Mouse (Mus musculus) liver, embryonic 15.5 days (tissue): ENCODE data around the gene Gins2. TPM values are rescaled to one million over a fixed set of nuclear protein-coding genes. Genes with fewer than 3 reads are reported as not detected.

Source experiments
- ATAC-seq: fragments of 200-750 bp; cut with Nextera tagmentation; 2 replicates; pipeline ENCODE4 v1.8.0; 2017; ENCODE audit warnings: moderate number of reproducible peaks, mild to moderate bottlenecking, moderate library complexity; ENCODE audit not compliant: insufficient read depth
- H3K27ac ChIP-seq: fragments of 300-500 bp; sonication (generic); replicated peaks from 2 replicates; pipeline ENCODE4 v1.5.1; 2015; ENCODE audit warnings: mild to moderate bottlenecking, inconsistent platforms
- H3K27me3 ChIP-seq: fragments of 300-500 bp; sonication (generic); 2 replicates; pipeline ENCODE4 v1.6.1; 2015; ENCODE audit warnings: mild to moderate bottlenecking, inconsistent platforms
- H3K36me3 ChIP-seq: fragments of 300-500 bp; sonication (generic); replicated peaks from 2 replicates; pipeline ENCODE4 v1.6.1; 2015; ENCODE audit warnings: moderate library complexity, mild to moderate bottlenecking, inconsistent platforms
- H3K4me1 ChIP-seq: fragments of 300-500 bp; sonication (generic); replicated peaks from 2 replicates; pipeline ENCODE4 v1.6.1; 2015; ENCODE audit warnings: inconsistent platforms
- H3K4me2 ChIP-seq: fragments of 300-500 bp; sonication (generic); 2 replicates; pipeline ENCODE4 v1.6.1; 2015; ENCODE audit warnings: moderate library complexity, mild to moderate bottlenecking, inconsistent platforms
- H3K4me3 ChIP-seq: fragments of 300-500 bp; sonication (generic); replicated peaks from 2 replicates; pipeline ENCODE4 v1.5.1; 2015; ENCODE audit warnings: mild to moderate bottlenecking, inconsistent platforms
- H3K9ac ChIP-seq: fragments of 300-500 bp; sonication (generic); 2 replicates; pipeline ENCODE4 v1.6.1; 2015; ENCODE audit warnings: moderate library complexity, mild to moderate bottlenecking, inconsistent platforms
- H3K9me3 ChIP-seq: fragments of 300-500 bp; sonication (generic); replicated peaks from 2 replicates; pipeline ENCODE4 v1.6.1; 2016; ENCODE audit warnings: inconsistent platforms
- WGBS: fragments of 180-500 bp; shearing (Covaris S2); methylation state at CpG from one replicate; pipeline ENCODE4 v1.1.7; 2015; ENCODE audit warnings: mixed read lengths; ENCODE audit not compliant: insufficient replicate concordance; 5-methylcytosine and 5-hydroxymethylcytosine counted together
- microRNA-seq: library from miRNA; unstranded; fragments of <30 nt; microRNA quantifications from one replicate; pipeline ENCODE4, GENCODE M21; 2016
- polyA plus RNA-seq: library from polyadenylated mRNA; unstranded; fragments of >200 nt; fragmentation: Nextera tagmentation; extraction: Ambion mirVana; gene quantifications from 2 replicates; pipeline ENCODE4 v1.2.1, GENCODE M21; 2015

Gins2 gene
- polyA plus RNA-seq, 1 experiment from 2014 or later = 52.3 TPM

DNA sequence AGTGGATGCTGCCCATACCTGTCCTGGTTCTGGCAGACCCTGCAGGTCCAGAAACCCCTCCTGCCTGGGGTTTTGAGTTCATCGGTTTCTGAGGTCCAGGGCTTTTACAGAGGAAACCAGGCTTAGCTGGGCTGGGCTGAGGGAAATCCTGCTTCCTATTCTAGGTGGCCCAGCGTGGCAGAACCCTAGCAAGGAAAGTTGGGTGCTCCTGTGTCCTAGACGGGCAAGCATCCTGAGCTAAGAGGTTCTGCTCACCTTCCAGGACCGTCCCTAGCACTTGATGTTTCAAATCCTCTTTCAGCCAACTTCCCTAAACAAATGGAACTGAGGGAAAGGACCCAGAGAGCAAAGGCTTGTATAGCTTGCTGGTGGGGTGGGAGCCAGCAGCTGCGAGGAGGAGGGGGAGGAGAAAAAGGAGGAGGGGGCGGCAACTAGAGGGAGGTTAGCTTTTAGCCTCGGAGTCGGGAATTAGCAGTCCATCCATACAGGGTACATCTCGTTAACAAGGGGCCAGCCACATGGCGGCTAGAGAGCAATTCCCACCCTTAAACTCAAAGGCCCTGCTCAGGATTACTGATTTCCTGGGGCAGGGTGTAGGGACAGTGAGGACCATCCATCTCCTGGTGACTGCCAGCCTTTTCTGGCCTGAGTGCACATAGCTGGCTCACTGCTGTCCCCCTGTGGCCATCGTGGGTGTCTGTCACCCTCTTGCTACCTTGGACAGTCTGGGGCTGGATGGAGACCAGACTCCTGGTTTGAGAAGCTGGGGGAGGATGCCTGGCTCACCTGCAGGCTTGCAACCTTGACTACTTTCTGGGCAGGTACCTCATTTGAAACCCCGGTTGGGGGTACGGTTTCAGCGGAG, 54.4 kb downstream of the Gins2 start:
- Histone ChIP-seq H3K9me3 (no peaks in the 10 kb centered on the region), H3K4me1 (peaks cover 91% of the 10 kb centered on the region), H3K9ac (0 out of 2 replicates have a peak overlapping the region, but pooled peaks have one; percentile 88), H3K36me3 (peaks cover 5% of the 10 kb centered on the region; the same call in 1 of the 2 replicates), H3K27me3 (peaks cover 6% of the 10 kb centered on the region; the same call in 1 of the 2 replicates), H3K27ac (peak overlapping the region; percentile 96), H3K4me3 (peak overlapping the region; percentile 69), H3K4me2 (peak overlapping the region; percentile 100)
- ATAC-seq = peak; percentile 23
- 20% methylated on average over 14 of the region's 14 CpGs for WGBS

DNA sequence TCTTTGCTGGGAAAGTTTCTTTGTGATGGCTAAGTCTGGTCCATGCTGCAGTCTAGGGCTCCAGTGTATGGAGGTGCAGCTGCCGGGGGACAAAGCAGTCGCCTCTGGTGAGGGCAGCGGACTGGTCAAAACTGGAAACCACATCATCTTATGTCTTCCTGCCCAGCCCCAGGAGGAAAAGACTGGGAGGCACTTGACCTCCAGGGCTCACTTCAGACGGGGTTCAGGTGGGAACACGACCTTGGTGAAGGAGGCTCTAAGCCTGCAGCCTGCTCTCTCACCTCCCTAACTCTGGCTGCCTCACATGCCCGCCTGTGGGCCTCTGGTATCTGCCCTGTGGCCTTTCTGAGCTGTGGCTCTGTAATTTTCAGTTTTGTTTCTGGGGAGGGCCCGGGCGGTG, 55.0 kb downstream of the Gins2 start:
- H3K9me3 ChIP-seq = no peaks in the 10 kb centered on the region
- H3K27ac ChIP-seq = no peak overlapping the region
- H3K36me3 ChIP-seq = peaks cover 5% of the 10 kb centered on the region; the same call in 1 of the 2 replicates
- H3K4me1 ChIP-seq = peaks cover 90% of the 10 kb centered on the region
- 29% methylated on average over 8 of the region's 8 CpGs for WGBS
- no peak overlapping the region for H3K4me3 ChIP-seq
- H3K9ac ChIP-seq = no peak overlapping the region
- no peak overlapping the region for H3K4me2 ChIP-seq
- H3K27me3 ChIP-seq = peaks cover 6% of the 10 kb centered on the region; the same call in 1 of the 2 replicates
- ATAC-seq = no peak

DNA sequence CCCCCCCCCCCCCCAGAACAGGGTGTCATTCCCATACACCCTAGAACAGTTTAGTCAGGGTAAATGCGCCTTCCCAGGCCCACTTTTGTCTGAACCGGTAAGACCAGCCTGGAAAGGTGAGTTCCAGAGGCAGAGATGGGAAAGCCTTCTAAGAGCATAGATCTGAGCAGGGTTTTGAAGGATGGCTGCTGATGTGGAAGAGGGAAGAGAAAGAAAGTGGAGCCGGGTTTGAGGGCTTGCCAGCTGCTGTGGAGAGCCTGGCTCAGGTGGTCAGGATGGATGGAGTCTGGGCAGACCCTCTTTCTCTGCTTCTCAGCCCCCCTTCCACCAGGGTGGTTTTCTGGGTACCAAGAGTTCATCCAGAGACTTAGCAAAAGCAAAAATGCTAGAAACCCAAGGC, 55.7 kb downstream of the Gins2 start:
- 0 out of 2 replicates have a peak overlapping the region, but pooled peaks have one; percentile 53 for H3K4me2 ChIP-seq
- H3K9me3 ChIP-seq = no peaks in the 10 kb centered on the region
- H3K4me3 ChIP-seq = no peak overlapping the region
- no peak overlapping the region for H3K27ac ChIP-seq
- peaks cover 5% of the 10 kb centered on the region; the same call in 1 of the 2 replicates for H3K36me3 ChIP-seq
- peaks cover 6% of the 10 kb centered on the region; the same call in 1 of the 2 replicates for H3K27me3 ChIP-seq
- WGBS = 65% methylated on average over 3 of the region's 3 CpGs
- H3K9ac ChIP-seq = no peak overlapping the region
- ATAC-seq = no peak
- peaks cover 90% of the 10 kb centered on the region for H3K4me1 ChIP-seq

DNA sequence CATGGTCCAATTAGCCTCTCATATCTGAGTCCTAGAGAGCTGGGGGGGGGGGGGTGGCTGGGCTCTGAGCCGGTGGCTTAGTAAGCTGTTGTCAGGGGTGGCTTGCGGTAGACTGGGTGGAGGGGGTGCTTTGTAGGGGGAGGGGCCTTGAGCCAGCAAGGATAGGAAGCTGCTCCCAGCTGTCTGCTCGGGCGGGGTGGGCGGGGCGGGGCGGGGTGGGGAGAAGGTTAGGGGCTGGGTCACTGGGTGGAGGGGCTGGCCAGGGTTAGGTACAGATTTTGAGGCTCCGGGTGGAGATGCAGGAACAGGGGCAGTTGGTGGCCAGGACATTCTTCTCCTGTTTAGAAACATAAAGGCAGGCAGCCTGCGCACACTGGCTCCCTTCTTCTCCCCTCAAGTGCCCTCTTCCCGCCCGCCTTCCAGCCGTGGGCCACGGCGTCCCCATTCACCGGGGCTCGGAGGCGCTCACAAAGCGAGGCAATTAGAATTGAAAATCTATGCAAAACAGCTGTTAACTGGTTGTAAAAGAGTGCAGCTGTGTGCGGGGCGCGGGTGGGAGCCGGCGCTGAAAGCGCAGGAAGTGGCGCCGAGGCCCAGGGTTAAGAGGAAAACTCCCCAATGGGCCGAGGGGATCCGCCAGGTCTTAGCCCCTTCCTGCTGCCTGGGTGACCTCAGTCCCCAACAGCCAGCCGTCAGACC, 56.4 kb downstream of the Gins2 start:
- Histone ChIP-seq H3K27me3 (peaks cover 6% of the 10 kb centered on the region; the same call in 1 of the 2 replicates), H3K36me3 (peaks cover 5% of the 10 kb centered on the region; the same call in 1 of the 2 replicates), H3K9ac (peak overlapping the region; percentile 0; the same call in 1 of the 2 replicates), H3K9me3 (no peaks in the 10 kb centered on the region), H3K4me3 (no peak overlapping the region; the same call in 1 of the 2 replicates), H3K27ac (no peak overlapping the region), H3K4me1 (peaks cover 92% of the 10 kb centered on the region), H3K4me2 (peak overlapping the region; percentile 53)
- WGBS = 7% methylated on average over 29 of the region's 29 CpGs
- ATAC-seq = no peak

GRCm38 (mm10) chr8:120531775-120532516, 57.2 kb downstream of the Gins2 start:
- Histone ChIP-seq H3K36me3 (peaks cover 5% of the 10 kb centered on the region; the same call in 1 of the 2 replicates), H3K9ac (peak overlapping the region; percentile 0; the same call in 1 of the 2 replicates), H3K4me3 (no peak overlapping the region), H3K27me3 (peaks cover 6% of the 10 kb centered on the region; the same call in 1 of the 2 replicates), H3K27ac (0 out of 2 replicates have a peak overlapping the region, but pooled peaks have one; percentile 24), H3K4me1 (peaks cover 93% of the 10 kb centered on the region), H3K9me3 (no peaks in the 10 kb centered on the region), H3K4me2 (peak overlapping the region; percentile 53)
- ATAC-seq = no peak
- WGBS = 59% methylated on average over 10 of the region's 10 CpGs

GRCm38 (mm10) chr8:120530954-120531656, 58.0 kb downstream of the Gins2 start:
- Histone ChIP-seq H3K4me3 (no peak overlapping the region), H3K27ac (no peak overlapping the region), H3K4me1 (peaks cover 93% of the 10 kb centered on the region), H3K36me3 (peaks cover 5% of the 10 kb centered on the region; the same call in 1 of the 2 replicates), H3K9ac (no peak overlapping the region), H3K4me2 (no peak overlapping the region), H3K9me3 (no peaks in the 10 kb centered on the region), H3K27me3 (peaks cover 6% of the 10 kb centered on the region; the same call in 1 of the 2 replicates)
- 44% methylated on average over 16 of the region's 16 CpGs for whole genome bisulfite sequencing
- no peak for ATAC-seq

DNA sequence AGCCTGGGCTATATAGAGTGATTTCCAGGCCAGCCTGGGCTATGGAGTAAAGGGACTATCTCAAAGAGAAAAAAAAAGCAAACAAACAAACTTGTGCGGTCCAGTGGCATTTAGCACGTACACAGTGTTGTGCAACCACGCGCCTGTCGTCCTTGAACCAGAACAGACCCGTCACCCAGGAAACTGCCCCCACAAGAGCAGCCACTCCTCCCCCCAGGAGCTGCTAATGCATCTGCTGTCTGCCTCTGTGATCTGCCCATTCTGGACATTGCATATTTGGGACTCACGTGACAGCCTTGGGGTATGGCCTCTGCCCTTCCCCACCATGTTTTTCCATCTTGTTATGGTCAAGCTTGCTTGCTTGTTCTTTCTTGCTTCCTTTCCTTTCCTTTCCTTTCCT, 59.9 kb downstream of the Gins2 start:
- no peak overlapping the region for H3K4me3 ChIP-seq
- no peaks in the 10 kb centered on the region for H3K9me3 ChIP-seq
- WGBS = 46% methylated on average over 7 of the region's 7 CpGs
- H3K4me2 ChIP-seq = no peak overlapping the region
- H3K4me1 ChIP-seq = peaks cover 93% of the 10 kb centered on the region
- H3K27ac ChIP-seq = peak overlapping the region; percentile 57
- peaks cover 5% of the 10 kb centered on the region; the same call in 1 of the 2 replicates for H3K36me3 ChIP-seq
- peaks cover 5% of the 10 kb centered on the region; the same call in 1 of the 2 replicates for H3K27me3 ChIP-seq
- peak; percentile 8; the same call in 1 of the 2 replicates for ATAC-seq
- H3K9ac ChIP-seq = no peak overlapping the region

Small RNA genes within 50 kb of the gene (microRNA-seq; reads per million reads assigned to microRNA genes)
- gene Mir7687 = 0.76 reads per million

Other genes with a start within 250 kb of the Gins2 start
- 0.92 and 1.2 TPM in 2 replicates for gene 1190005I06Rik, start 58.3 kb upstream of the Gins2 start, polyA plus RNA-seq
- gene Gm27021, start 78.8 kb upstream of the Gins2 start, polyA plus RNA-seq = 0.35 and 0.64 TPM in 2 replicates
- gene Cox4i1, start 78.9 kb upstream of the Gins2 start, polyA plus RNA-seq = 638 and 673 TPM in 2 replicates
- gene Emc8, start 79.3 kb upstream of the Gins2 start, polyA plus RNA-seq = 100 and 104 TPM in 2 replicates
- gene Irf8, start 147.1 kb upstream of the Gins2 start, polyA plus RNA-seq = 17.4 and 18.8 TPM in 2 replicates